Mouse (Mus musculus): ENCODE data around the gene Fam78b. TPM values are rescaled to one million over a fixed set of nuclear protein-coding genes. Genes with fewer than 3 reads are reported as not detected.
A peak's percentile ranks its signal among the peaks of the same experiment; 100 is the strongest.

Gene Fam78b
- polyA plus RNA-seq, 1 experiment, result 43.3 TPM

DNA sequence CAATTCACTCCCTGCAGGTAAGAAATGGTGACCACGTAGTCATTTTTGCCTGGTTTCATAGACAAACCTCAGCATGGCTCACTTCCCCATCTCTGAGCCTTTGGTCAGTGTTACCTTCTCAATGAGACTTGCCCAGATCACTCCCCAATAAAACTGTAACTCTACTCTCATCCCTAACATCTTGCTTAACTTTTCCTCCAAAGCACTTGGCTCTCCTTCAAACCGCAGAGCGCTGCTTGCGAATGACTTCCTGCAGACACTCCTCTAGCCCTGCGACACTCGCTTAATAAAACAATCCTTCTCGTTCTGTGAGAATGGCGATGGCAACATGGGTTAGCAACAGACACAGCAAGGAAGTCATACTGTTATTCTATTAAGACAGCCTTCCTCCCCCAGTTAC, 100.8 kb downstream of the Fam78b start:
- DNase-seq (ENCODE audit: low read depth), result no peak
- TF ChIP-seq POLR2A (IDR thresholded peaks at IDR 0.05; ENCODE audit: borderline replicate concordance, extremely low read depth, insufficient read depth, insufficient read length, poor library complexity, severe bottlenecking) (no peak), CTCF (IDR thresholded peaks at IDR 0.05; ENCODE audit: borderline replicate concordance, extremely low read depth, insufficient read depth, insufficient read length) (no peak)

DNA sequence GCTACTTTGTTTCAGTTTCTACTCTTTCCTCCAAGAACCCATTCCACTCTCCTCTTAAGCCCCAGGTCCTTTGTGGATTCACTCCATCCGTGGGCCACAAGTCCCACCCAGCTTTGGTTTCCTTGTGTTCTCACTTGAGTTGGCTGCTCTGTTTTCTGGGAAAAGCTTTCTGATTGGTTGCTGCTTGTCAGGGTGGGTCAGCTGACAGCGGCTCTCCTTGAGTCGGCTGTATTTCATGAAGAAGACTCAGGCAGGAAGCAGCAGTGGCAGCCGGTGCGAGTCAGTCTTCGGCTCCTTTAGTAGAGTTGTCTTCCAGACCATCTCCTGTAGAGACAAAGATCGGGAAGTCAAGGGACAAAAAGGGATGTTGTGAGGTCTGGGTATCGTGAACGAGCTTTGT, 101.3 kb downstream of the Fam78b start:
- no peak for DNase-seq (ENCODE audit: low read depth)
- TF ChIP-seq POLR2A (IDR thresholded peaks at IDR 0.05; ENCODE audit: borderline replicate concordance, extremely low read depth, insufficient read depth, insufficient read length, poor library complexity, severe bottlenecking) (no peak), CTCF (IDR thresholded peaks at IDR 0.05; ENCODE audit: borderline replicate concordance, extremely low read depth, insufficient read depth, insufficient read length) (no peak)

- TF ChIP-seq POLR2A (IDR thresholded peaks at IDR 0.05; ENCODE audit: borderline replicate concordance, extremely low read depth, insufficient read depth, insufficient read length, poor library complexity, severe bottlenecking) (no peak), CTCF (IDR thresholded peaks at IDR 0.05; ENCODE audit: borderline replicate concordance, extremely low read depth, insufficient read depth, insufficient read length) (no peak)
- peak; percentile 65 for DNase-seq (ENCODE audit: low read depth)
These were observed 103.9 kb downstream of the Fam78b start for GRCm38 (mm10) chr1:167104956-167105626.

GRCm38 (mm10) chr1:167105916-167106315, 104.7 kb downstream of the Fam78b start:
- TF ChIP-seq POLR2A (IDR thresholded peaks at IDR 0.05; ENCODE audit: borderline replicate concordance, extremely low read depth, insufficient read depth, insufficient read length, poor library complexity, severe bottlenecking), result no peak
- TF ChIP-seq CTCF (IDR thresholded peaks at IDR 0.05; ENCODE audit: borderline replicate concordance, extremely low read depth, insufficient read depth, insufficient read length), result no peak
- DNase-seq (ENCODE audit: low read depth), result no peak

DNA sequence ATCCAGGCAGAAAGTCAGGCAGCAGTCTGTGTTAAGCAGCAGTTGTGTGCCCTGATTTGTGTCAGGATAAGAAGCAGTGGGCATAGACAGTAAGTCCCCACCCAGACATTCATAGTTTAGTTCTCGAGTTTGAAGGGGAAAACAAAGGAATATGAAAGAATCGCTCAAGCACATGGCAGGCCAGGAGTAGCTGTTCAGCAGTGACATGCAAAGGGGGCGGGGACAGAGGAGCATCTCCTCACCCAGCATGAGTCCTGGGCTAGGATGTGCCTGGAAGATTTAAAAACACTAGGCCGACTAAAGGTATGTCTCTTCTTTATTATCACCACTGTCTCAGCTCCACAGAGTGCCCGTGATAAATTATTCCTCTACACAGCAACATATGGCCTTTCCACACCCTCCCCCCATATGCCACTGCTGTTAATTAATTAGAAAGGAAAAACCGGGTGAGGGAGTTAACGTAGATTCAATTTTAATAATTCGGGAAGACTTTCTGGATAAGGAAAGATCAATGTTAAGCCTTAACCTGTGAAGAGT, 107.8 kb downstream of the Fam78b start:
- DNase-seq (ENCODE audit: low read depth), result peak; percentile 50
- TF ChIP-seq POLR2A (IDR thresholded peaks at IDR 0.05; ENCODE audit: borderline replicate concordance, extremely low read depth, insufficient read depth, insufficient read length, poor library complexity, severe bottlenecking) (no peak), CTCF (IDR thresholded peaks at IDR 0.05; ENCODE audit: borderline replicate concordance, extremely low read depth, insufficient read depth, insufficient read length) (no peak)

GRCm38 (mm10) chr1:167114363-167115050, 113.3 kb downstream of the Fam78b start:
- TF ChIP-seq POLR2A (IDR thresholded peaks at IDR 0.05; ENCODE audit: borderline replicate concordance, extremely low read depth, insufficient read depth, insufficient read length, poor library complexity, severe bottlenecking) (no peak), CTCF (IDR thresholded peaks at IDR 0.05; ENCODE audit: borderline replicate concordance, extremely low read depth, insufficient read depth, insufficient read length) (no peak)
- DNase-seq (ENCODE audit: low read depth), result peak; percentile 90

DNA sequence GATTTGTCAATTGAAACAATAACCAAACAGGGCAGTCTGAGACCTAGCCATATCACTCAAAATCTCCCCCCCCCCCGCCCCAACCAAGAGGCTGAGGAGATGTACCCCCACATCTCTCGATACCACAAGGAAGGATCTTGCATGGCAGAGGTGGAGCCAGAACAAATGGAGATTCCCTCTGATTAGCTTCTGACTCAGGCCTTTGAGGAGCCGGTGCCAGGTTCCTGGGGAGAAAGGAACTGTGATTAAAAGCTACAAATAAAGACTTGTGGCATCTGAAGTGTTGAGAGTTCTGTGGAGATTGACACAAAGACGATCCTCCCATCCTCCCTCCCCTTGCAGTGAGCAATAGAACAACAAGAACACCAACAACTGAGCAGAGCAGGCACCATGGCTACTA, 113.9 kb downstream of the Fam78b start:
- TF ChIP-seq CTCF (IDR thresholded peaks at IDR 0.05; ENCODE audit: borderline replicate concordance, extremely low read depth, insufficient read depth, insufficient read length), result no peak
- no peak for TF ChIP-seq POLR2A (IDR thresholded peaks at IDR 0.05; ENCODE audit: borderline replicate concordance, extremely low read depth, insufficient read depth, insufficient read length, poor library complexity, severe bottlenecking)
- peak; percentile 74 for DNase-seq (ENCODE audit: low read depth)

GRCm38 (mm10) chr1:167116733-167117132, 115.5 kb downstream of the Fam78b start:
- TF ChIP-seq CTCF (IDR thresholded peaks at IDR 0.05; ENCODE audit: borderline replicate concordance, extremely low read depth, insufficient read depth, insufficient read length), result no peak
- no peak for TF ChIP-seq POLR2A (IDR thresholded peaks at IDR 0.05; ENCODE audit: borderline replicate concordance, extremely low read depth, insufficient read depth, insufficient read length, poor library complexity, severe bottlenecking)
- DNase-seq (ENCODE audit: low read depth), result peak; percentile 91

DNA sequence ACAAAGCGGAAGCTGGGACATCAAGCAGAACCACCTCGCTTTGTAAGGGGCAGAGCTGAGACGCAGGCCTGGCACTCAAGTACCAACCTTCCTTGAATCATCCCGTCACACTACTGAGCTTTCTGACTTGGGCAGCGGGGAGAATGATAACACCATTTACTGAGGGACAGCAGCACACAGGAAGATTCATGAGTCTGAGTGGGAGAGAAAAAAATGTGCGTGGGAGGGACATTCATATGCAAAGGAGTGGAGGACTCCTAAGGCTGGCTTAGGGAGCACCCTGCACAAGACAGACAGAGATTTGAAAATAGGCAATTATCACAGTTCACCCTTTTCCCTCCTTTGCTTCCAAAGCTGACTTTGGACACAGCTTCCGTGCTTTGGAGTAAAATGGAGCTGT, 117.8 kb downstream of the Fam78b start:
- DNase-seq (ENCODE audit: low read depth), result no peak
- TF ChIP-seq POLR2A (IDR thresholded peaks at IDR 0.05; ENCODE audit: borderline replicate concordance, extremely low read depth, insufficient read depth, insufficient read length, poor library complexity, severe bottlenecking) (no peak), CTCF (IDR thresholded peaks at IDR 0.05; ENCODE audit: borderline replicate concordance, extremely low read depth, insufficient read depth, insufficient read length) (no peak)

DNA sequence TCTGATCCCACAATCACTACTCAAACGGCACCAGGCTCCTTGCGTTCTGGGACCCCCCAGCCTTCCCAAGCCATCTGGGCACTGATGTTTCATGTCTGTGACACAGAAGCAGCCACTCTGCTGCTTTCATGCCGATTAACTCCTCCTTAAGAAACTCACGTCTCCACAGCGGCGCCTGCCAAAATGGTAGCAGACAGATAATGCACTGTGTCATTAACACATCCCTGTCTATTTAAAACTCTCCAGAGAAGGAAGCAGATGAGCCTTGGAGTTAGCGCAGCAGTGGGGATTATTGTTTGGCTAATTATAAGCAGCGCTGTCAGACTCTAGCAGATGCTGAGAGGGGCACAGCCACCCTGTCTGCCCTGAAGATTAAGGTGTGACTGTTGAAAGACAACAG, 118.2 kb downstream of the Fam78b start:
- no peak for TF ChIP-seq CTCF (IDR thresholded peaks at IDR 0.05; ENCODE audit: borderline replicate concordance, extremely low read depth, insufficient read depth, insufficient read length)
- TF ChIP-seq POLR2A (IDR thresholded peaks at IDR 0.05; ENCODE audit: borderline replicate concordance, extremely low read depth, insufficient read depth, insufficient read length, poor library complexity, severe bottlenecking), result no peak

GRCm38 (mm10) chr1:167122436-167122835, 121.2 kb downstream of the Fam78b start:
- DNase-seq (ENCODE audit: low read depth), result no peak

More for the DNA sequence above, 118.2 kb downstream of the Fam78b start:
- DNase-seq (ENCODE audit: low read depth), result peak; percentile 89

More at GRCm38 (mm10) chr1:167122436-167122835, 121.2 kb downstream of the Fam78b start:
- TF ChIP-seq POLR2A (IDR thresholded peaks at IDR 0.05; ENCODE audit: borderline replicate concordance, extremely low read depth, insufficient read depth, insufficient read length, poor library complexity, severe bottlenecking) (no peak), CTCF (IDR thresholded peaks at IDR 0.05; ENCODE audit: borderline replicate concordance, extremely low read depth, insufficient read depth, insufficient read length) (no peak)
